Mouse (Mus musculus) liver, postnatal 0 days (tissue): ENCODE data around the gene Opa3.
A peak's percentile ranks its signal among the peaks of the same experiment; 100 is the strongest.

Source experiments
- CTCF ChIP-seq: sonication (generic); IDR thresholded peaks from 2 replicates; pipeline ENCODE4 v1.5.1; 2016; ENCODE audit warnings: antibody characterized with exemption, low read depth
- EP300 ChIP-seq: IDR thresholded peaks from 2 replicates; pipeline ENCODE4 v1.6.1; 2016; ENCODE audit warnings: antibody characterized with exemption, low read depth, mild to moderate bottlenecking

DNA sequence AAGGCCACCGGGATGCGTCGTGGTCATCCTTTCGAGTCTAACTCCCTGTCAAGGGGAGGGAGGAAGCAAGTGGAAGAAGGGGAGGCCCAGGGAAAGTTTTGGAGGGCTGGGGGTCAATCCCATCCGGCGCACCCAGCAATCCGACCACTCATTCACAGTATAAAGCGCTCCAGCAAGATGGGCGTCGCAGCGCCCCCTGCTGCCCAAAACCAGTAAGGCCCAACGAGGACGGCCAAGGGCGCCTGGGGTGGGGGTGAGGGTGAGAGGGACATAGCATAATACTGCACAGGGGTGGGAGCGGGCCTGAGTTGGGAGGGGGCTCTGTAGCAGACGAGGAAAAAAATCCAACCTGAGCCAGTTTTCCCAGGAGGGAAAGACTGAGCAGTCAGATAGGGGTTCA is 75.6 kb downstream of the Opa3 start:
- TF ChIP-seq CTCF (peak; percentile 89), EP300 (no peak)
